Mouse (Mus musculus): Measurements from ENCODE around the gene Cabp1. TPM values are rescaled to one million over a fixed set of nuclear protein-coding genes. Genes with fewer than 3 reads are reported as not detected.
A peak's percentile ranks its signal among the peaks of the same experiment; 100 is the strongest.
"Not testable (repeated sequence)": the region's sequence is repeated elsewhere in the genome, so short reads cannot be mapped to it uniquely, and the experiment has no call there.

Gene Cabp1
- polyA plus RNA-seq, 1 experiment = not detected

- 78% methylated on average over 6 of the region's 6 CpGs for WGBS
- H3K4me3 ChIP-seq (ENCODE audit: insufficient read depth, low read depth, low read length) = no peak overlapping the region
- no peak overlapping the region for H3K27ac ChIP-seq (ENCODE audit: insufficient read depth, low read depth, low read length)
- TF ChIP-seq POLR2A (IDR thresholded peaks at IDR 0.05; ENCODE audit: insufficient read depth, low read depth, low read length) (no peak), CTCF (IDR thresholded peaks at IDR 0.05; ENCODE audit: insufficient read depth, low read depth, low read length) (no peak)
- H3K4me1 ChIP-seq (ENCODE audit: control insufficient read depth, insufficient read depth, low read length) = peaks cover 5% of the 10 kb centered on the region
Observed at GRCm38 (mm10) chr5:115167396-115167795, 26.8 kb downstream of the Cabp1 start.

- H3K27ac ChIP-seq (ENCODE audit: insufficient read depth, low read depth, low read length) = no peak overlapping the region
- H3K4me3 ChIP-seq (ENCODE audit: insufficient read depth, low read depth, low read length) = no peak overlapping the region
- peaks cover 7% of the 10 kb centered on the region for H3K4me1 ChIP-seq (ENCODE audit: control insufficient read depth, insufficient read depth, low read length)
- TF ChIP-seq CTCF (IDR thresholded peaks at IDR 0.05; ENCODE audit: insufficient read depth, low read depth, low read length) (no peak), POLR2A (IDR thresholded peaks at IDR 0.05; ENCODE audit: insufficient read depth, low read depth, low read length) (no peak)
- 81% methylated on average over 7 of the region's 7 CpGs for WGBS
Observed at GRCm38 (mm10) chr5:115166815-115167194, 27.4 kb downstream of the Cabp1 start.

- peaks cover 11% of the 10 kb centered on the region for H3K4me1 ChIP-seq (ENCODE audit: control insufficient read depth, insufficient read depth, low read length)
- WGBS = 59% methylated on average over 11 of the region's 11 CpGs
- no peak overlapping the region for H3K27ac ChIP-seq (ENCODE audit: insufficient read depth, low read depth, low read length)
Observed at GRCm38 (mm10) chr5:115165895-115166814, 28.0 kb downstream of the Cabp1 start.

DNA sequence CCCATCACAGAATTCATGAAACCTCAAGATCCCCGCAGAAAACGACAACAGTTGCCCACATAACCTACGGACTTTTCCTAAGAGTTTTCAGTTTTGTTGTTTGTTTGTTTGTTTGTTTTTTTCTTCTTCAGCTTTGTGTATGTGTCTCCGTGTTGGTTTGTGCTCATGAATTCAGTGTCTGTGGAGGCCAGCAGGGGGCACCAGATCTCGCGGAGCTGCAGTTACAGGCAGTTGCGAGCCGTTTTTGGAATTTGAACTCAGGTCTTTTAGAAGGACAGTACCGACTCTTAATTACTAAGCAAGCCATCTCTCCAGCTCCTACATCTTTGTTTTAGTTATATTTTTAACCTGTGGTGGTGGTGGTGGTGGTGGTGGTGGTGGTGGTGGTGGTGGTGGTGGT, 28.8 kb downstream of the Cabp1 start:
- WGBS = 61% methylated on average over 9 of the region's 9 CpGs
- 0 out of 2 replicates have a peak, but pooled peaks have one; percentile 22 for TF ChIP-seq CTCF (IDR thresholded peaks at IDR 0.05; ENCODE audit: insufficient read depth, low read depth, low read length)
- no peak for TF ChIP-seq POLR2A (IDR thresholded peaks at IDR 0.05; ENCODE audit: insufficient read depth, low read depth, low read length)
- H3K4me3 ChIP-seq (ENCODE audit: insufficient read depth, low read depth, low read length) = no peak overlapping the region
- H3K27ac ChIP-seq (ENCODE audit: insufficient read depth, low read depth, low read length) = no peak overlapping the region
- H3K4me1 ChIP-seq (ENCODE audit: control insufficient read depth, insufficient read depth, low read length) = peaks cover 17% of the 10 kb centered on the region

More at GRCm38 (mm10) chr5:115165895-115166814, 28.0 kb downstream of the Cabp1 start:
- H3K4me3 ChIP-seq (ENCODE audit: insufficient read depth, low read depth, low read length) = no peak overlapping the region
- no peak for TF ChIP-seq POLR2A (IDR thresholded peaks at IDR 0.05; ENCODE audit: insufficient read depth, low read depth, low read length)
- TF ChIP-seq CTCF (IDR thresholded peaks at IDR 0.05; ENCODE audit: insufficient read depth, low read depth, low read length) = no peak

GRCm38 (mm10) chr5:115164446-115164845, 29.7 kb downstream of the Cabp1 start:
- 87% methylated on average over 4 of the region's 4 CpGs for WGBS
- H3K4me3 ChIP-seq (ENCODE audit: insufficient read depth, low read depth, low read length); H3K27ac ChIP-seq (ENCODE audit: insufficient read depth, low read depth, low read length): not testable (repeated sequence)
- peaks cover 21% of the 10 kb centered on the region for H3K4me1 ChIP-seq (ENCODE audit: control insufficient read depth, insufficient read depth, low read length)

DNA sequence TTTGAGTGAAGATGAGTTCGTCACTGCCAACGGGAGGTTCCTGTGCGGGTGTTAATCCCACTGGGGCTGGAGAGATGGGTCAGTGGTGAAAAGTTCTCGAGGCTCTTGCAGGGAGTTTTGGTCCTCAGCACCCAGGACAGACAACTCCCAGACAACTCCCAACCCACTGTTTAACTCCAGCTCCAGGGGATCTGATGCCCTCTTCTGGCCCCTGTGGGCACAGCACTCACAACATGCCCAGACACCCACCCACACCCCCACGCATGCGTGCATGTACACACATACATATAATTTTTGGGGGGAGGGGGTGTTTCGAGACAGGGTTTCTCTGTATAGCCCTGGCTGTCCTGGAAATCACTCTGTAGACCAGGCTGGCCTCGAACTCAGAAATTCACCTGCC, 30.6 kb downstream of the Cabp1 start:
- TF ChIP-seq CTCF (IDR thresholded peaks at IDR 0.05; ENCODE audit: insufficient read depth, low read depth, low read length) (peak; percentile 48; the same call in 1 of the 2 replicates), POLR2A (IDR thresholded peaks at IDR 0.05; ENCODE audit: insufficient read depth, low read depth, low read length) (no peak)
- Histone ChIP-seq H3K27ac (ENCODE audit: insufficient read depth, low read depth, low read length) (no peak overlapping the region), H3K4me1 (ENCODE audit: control insufficient read depth, insufficient read depth, low read length) (peaks cover 25% of the 10 kb centered on the region), H3K4me3 (ENCODE audit: insufficient read depth, low read depth, low read length) (no peak overlapping the region)
- WGBS = 35% methylated on average over 8 of the region's 8 CpGs

- WGBS = 69% methylated on average over 1 of the region's 1 CpGs
- H3K27ac ChIP-seq (ENCODE audit: insufficient read depth, low read depth, low read length); H3K4me3 ChIP-seq (ENCODE audit: insufficient read depth, low read depth, low read length): not testable (repeated sequence)
- H3K4me1 ChIP-seq (ENCODE audit: control insufficient read depth, insufficient read depth, low read length) = peaks cover 29% of the 10 kb centered on the region
Observed at GRCm38 (mm10) chr5:115161940-115162279, 32.3 kb downstream of the Cabp1 start.

- no peak overlapping the region for H3K4me3 ChIP-seq (ENCODE audit: insufficient read depth, low read depth, low read length)
- peaks cover 29% of the 10 kb centered on the region for H3K4me1 ChIP-seq (ENCODE audit: control insufficient read depth, insufficient read depth, low read length)
- 27% methylated on average over 13 of the region's 13 CpGs for WGBS
- TF ChIP-seq CTCF (IDR thresholded peaks at IDR 0.05; ENCODE audit: insufficient read depth, low read depth, low read length) (no peak), POLR2A (IDR thresholded peaks at IDR 0.05; ENCODE audit: insufficient read depth, low read depth, low read length) (no peak)
- H3K27ac ChIP-seq (ENCODE audit: insufficient read depth, low read depth, low read length) = peak overlapping the region; percentile 49; the same call in 1 of the 2 replicates
Observed at GRCm38 (mm10) chr5:115161064-115161939, 32.9 kb downstream of the Cabp1 start.

DNA sequence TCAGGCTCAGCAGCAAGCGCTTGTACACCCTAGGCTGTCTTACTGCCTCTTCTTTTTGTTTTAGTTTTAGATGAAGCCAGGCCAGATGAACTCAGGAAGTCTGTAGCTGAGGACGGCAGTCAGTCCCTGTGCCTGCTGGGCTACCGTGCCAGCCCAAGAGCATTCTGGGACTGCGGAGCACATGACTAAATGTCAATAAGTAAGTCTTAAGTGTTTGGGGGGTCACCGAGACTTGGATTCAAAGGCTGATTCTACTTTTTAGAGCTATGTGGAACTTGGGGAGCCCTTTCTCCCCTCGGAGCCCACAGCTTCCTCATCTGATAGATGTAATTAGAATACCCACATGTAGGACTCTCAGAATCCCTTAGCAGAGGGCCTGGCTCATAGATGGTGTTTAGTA, 33.5 kb downstream of the Cabp1 start:
- peaks cover 33% of the 10 kb centered on the region for H3K4me1 ChIP-seq (ENCODE audit: control insufficient read depth, insufficient read depth, low read length)
- H3K4me3 ChIP-seq (ENCODE audit: insufficient read depth, low read depth, low read length) = no peak overlapping the region
- no peak for TF ChIP-seq POLR2A (IDR thresholded peaks at IDR 0.05; ENCODE audit: insufficient read depth, low read depth, low read length)
- TF ChIP-seq CTCF (IDR thresholded peaks at IDR 0.05; ENCODE audit: insufficient read depth, low read depth, low read length) = no peak
- H3K27ac ChIP-seq (ENCODE audit: insufficient read depth, low read depth, low read length) = no peak overlapping the region
- WGBS = 40% methylated on average over 6 of the region's 6 CpGs

Data from olfactory bulb, adult 2 months (tissue).